Mouse (Mus musculus) intestine, postnatal 0 days (tissue): ENCODE results near the gene Rnf123. TPM values are rescaled to one million over a fixed set of nuclear protein-coding genes. Genes with fewer than 3 reads are reported as not detected.

ENCODE experiments used
- ATAC-seq: fragments of 200-750 bp; cut with Nextera tagmentation; 2 replicates; pipeline ENCODE4 v1.8.0; 2017; ENCODE audit warnings: mild to moderate bottlenecking, moderate TSS enrichment, moderate library complexity
- H3K27ac ChIP-seq: fragments of 300-500 bp; sonication (generic); 2 replicates; pipeline ENCODE4 v1.5.1; 2014; ENCODE audit warnings: mild to moderate bottlenecking, low read depth, low read length, moderate library complexity
- H3K27me3 ChIP-seq: fragments of 300-500 bp; sonication (generic); replicated peaks from 2 replicates; pipeline ENCODE4 v1.6.1; 2014; ENCODE audit warnings: low read length, mixed read lengths; ENCODE audit not compliant: control insufficient read depth, insufficient read depth
- H3K36me3 ChIP-seq: fragments of 300-500 bp; sonication (generic); 2 replicates; pipeline ENCODE4 v1.6.1; 2014; ENCODE audit warnings: mild to moderate bottlenecking, moderate library complexity; ENCODE audit not compliant: control insufficient read depth, insufficient read depth
- H3K4me1 ChIP-seq: fragments of 300-500 bp; sonication (generic); replicated peaks from 2 replicates; pipeline ENCODE4 v1.6.1; 2014; ENCODE audit warnings: antibody characterized with exemption, low read length, mixed read lengths; ENCODE audit not compliant: control insufficient read depth, insufficient read depth
- H3K4me2 ChIP-seq: fragments of 300-500 bp; sonication (generic); replicated peaks from 2 replicates; pipeline ENCODE4 v1.6.1; 2014; ENCODE audit warnings: low read depth, mild to moderate bottlenecking, moderate library complexity
- H3K4me3 ChIP-seq: fragments of 300-500 bp; sonication (generic); 2 replicates; pipeline ENCODE4 v1.5.1; 2014; ENCODE audit warnings: low read depth, low read length
- H3K9ac ChIP-seq: fragments of 300-500 bp; sonication (generic); 2 replicates; pipeline ENCODE4 v1.6.1; 2014; ENCODE audit warnings: mild to moderate bottlenecking, low read depth, low read length
- H3K9me3 ChIP-seq: fragments of 300-500 bp; sonication (generic); 2 replicates; pipeline ENCODE4 v1.6.1; 2016; ENCODE audit warnings: mixed run types; ENCODE audit not compliant: control insufficient read depth
- CTCF ChIP-seq: sonication (generic); IDR thresholded peaks from 2 replicates; pipeline ENCODE4 v1.5.1; 2016; ENCODE audit warnings: low read depth, mild to moderate bottlenecking, control low read depth, antibody characterized with exemption, moderate library complexity
- WGBS: fragments of 180-500 bp; shearing (Covaris S2); extraction: QIAGEN DNeasy Blood & Tissue Kit; methylation state at CpG from one replicate; pipeline ENCODE4 v1.1.7; 2014; 5-methylcytosine and 5-hydroxymethylcytosine counted together
- polyA plus RNA-seq: library from polyadenylated mRNA; unstranded; fragments of >200 nt; fragmentation: Nextera tagmentation; extraction: Ambion mirVana; gene quantifications from 2 replicates; pipeline ENCODE4 v1.2.1, GENCODE M21; 2015

Gene Rnf123
- polyA plus RNA-seq, 1 experiment from 2014 or later, result 18.2 TPM

DNA sequence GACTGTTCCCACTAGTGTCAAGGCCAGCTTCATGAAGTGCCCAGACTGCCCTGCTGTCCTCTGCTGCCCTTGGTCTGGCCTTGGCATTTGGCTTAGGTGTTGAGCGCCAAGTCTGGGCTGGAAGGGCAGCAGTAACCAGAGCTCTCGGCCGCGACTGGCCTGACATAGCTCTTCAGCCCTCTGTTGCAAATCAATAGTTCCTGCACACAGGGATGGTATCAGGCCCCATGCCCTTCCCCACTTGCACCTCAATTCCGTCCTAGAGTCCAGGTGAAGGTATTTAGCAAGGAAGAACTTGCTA is 25.9 kb downstream of the Rnf123 start:
- Histone ChIP-seq H3K27me3 (no peaks in the 10 kb centered on the region), H3K27ac (no peak overlapping the region), H3K9me3 (no peaks in the 10 kb centered on the region), H3K9ac (no peak overlapping the region), H3K4me3 (no peak overlapping the region), H3K4me2 (no peak overlapping the region), H3K36me3 (peaks cover 77% of the 10 kb centered on the region), H3K4me1 (no peaks in the 10 kb centered on the region)
- TF ChIP-seq CTCF, result no peak
- WGBS, result 92% methylated on average over 5 of the region's 5 CpGs
- ATAC-seq, result no peak

DNA sequence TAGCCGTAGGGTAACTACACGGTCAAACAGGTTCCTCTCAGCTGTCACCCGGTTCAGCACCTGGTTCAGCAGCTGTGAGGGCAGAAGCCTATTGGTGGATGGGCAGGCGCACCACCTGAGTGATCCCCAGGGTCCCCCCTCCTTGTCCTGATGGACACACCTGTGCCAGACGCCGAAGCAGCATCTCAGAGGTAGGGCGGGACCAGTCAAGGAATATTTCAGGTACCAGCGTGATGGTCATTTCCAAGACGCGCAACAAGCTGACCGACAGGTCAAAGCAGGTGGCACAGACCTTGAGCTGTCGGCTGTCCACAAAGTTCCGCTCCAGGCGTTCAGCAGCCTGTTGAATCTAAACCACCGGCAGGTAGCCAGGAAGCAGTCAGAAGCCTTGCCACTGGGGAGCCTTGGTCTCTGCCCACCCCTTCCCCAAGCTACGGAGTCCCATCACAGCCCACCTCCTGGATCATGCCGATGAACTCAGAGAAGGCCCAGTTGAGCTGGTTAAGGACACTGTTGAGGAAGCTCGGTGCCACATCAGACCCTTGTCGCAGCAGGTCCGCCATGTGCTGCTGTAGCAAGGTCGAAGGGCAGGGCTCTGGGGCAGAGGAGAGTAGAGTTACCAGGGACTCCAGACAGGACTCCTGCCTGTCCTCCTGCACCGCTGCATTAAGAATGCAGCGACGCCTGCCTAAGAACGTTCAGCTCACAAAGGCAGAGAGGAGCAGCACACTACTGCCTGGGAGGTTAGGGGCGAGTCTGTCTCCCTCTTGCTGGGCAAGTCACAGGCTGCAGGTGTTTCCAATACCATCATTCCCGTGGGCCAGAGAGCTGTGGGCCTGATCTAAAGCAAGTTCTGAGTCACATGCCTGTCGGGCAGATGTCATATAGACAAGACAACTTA is 26.5 kb downstream of the Rnf123 start:
- no peak overlapping the region for H3K9ac ChIP-seq
- no peaks in the 10 kb centered on the region for H3K27me3 ChIP-seq
- no peaks in the 10 kb centered on the region for H3K4me1 ChIP-seq
- no peak overlapping the region for H3K4me3 ChIP-seq
- H3K36me3 ChIP-seq, result peaks cover 75% of the 10 kb centered on the region
- TF ChIP-seq CTCF, result no peak
- no peaks in the 10 kb centered on the region for H3K9me3 ChIP-seq
- no peak overlapping the region for H3K4me2 ChIP-seq
- H3K27ac ChIP-seq, result no peak overlapping the region
- 80% methylated on average over 28 of the region's 28 CpGs for WGBS
- no peak for ATAC-seq

DNA sequence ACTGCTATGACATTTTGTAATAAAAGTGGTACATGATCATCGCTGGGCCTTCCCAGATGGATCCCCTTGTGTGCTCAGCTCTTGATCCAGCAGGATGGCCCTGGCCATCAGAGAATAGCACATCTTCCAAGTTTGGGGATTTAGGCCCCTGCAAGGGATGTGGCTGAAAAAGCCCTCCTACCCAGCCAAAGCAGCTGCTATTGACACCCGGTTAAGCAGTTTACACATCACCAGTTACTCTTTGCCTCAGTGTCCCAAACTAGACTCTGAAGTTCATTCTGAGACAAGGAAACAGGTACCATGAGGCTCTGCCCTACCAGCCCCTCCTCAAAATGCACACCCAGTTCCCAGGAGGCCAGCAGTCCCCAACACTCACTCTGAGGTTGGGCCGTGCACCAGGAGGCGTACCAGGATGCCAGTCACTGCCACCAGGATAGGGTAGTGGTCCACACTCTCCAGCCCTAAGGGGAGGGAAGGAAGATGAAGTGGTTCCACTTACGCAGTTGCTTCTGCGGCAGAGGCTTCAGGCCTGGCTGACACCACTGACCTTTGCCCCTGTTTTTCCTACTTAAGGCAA is 27.4 kb downstream of the Rnf123 start:
- H3K36me3 ChIP-seq, result peaks cover 79% of the 10 kb centered on the region

DNA sequence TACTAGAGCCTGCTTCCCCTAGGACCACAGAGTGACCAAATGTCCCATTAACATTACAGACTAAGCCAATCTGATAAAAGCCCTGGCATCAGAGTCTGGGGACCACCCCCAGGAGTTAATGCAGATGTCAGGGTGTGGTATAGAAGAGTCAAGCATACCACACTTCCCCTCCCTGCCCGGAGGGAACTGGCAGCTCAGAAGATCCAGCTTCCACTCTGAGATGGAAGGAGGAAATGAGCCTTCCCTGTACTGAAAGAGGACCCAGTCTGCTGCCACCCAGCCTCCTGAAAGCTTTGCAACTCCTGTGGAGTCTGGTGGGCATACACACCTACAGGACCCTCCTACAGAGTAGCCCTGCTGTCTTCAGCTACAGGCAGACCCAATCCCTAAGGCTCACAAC is 28.1 kb downstream of the Rnf123 start:
- Histone ChIP-seq H3K4me3 (no peak overlapping the region), H3K27ac (no peak overlapping the region), H3K27me3 (no peaks in the 10 kb centered on the region), H3K4me1 (0 out of 2 replicates have a peak, but pooled peaks cover 3% of the 10 kb centered on the region), H3K9me3 (no peaks in the 10 kb centered on the region), H3K36me3 (peaks cover 76% of the 10 kb centered on the region), H3K4me2 (no peak overlapping the region), H3K9ac (no peak overlapping the region)
- no peak for TF ChIP-seq CTCF
- 69% methylated on average over 1 of the region's 1 CpGs for WGBS
- ATAC-seq, result no peak

More for the DNA sequence above, 27.4 kb downstream of the Rnf123 start:
- no peaks in the 10 kb centered on the region for H3K27me3 ChIP-seq
- no peak overlapping the region for H3K4me2 ChIP-seq
- no peak overlapping the region for H3K27ac ChIP-seq
- 88% methylated on average over 6 of the region's 6 CpGs for WGBS
- H3K4me3 ChIP-seq, result no peak overlapping the region
- H3K9me3 ChIP-seq, result no peaks in the 10 kb centered on the region
- H3K9ac ChIP-seq, result no peak overlapping the region; the same call in 1 of the 2 replicates
- no peak for TF ChIP-seq CTCF
- ATAC-seq, result no peak
- no peaks in the 10 kb centered on the region for H3K4me1 ChIP-seq

DNA sequence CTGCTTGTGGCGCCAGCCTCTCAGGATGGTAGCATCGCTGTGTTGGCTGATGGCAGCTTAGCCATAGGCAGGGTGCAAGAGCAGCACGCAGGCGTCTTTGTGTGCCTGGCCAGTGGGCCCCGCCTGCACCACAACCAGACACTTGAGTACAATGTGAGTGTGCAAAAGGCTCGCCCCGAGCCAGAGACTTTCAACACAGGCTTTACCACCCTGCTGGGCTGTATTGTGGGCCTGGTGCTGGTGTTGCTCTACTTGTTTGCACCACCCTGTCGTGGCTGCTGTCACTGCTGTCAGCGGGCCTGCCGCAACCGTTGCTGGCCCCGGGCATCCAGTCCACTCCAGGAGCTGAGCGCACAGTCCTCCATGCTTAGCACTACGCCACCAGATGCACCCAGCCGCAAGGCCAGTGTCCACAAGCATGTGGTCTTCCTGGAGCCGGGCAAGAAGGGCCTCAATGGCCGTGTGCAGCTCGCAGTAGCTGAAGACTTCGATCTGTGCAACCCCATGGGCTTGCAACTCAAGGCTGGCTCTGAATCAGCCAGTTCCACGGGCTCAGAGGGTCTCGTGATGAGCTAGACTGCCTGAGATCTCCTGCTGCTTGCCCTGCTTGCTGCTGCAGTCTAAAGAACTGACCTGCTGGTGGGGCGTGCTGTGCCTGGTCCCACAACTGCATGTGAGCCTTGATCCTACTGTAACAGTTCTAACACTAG is 28.7 kb downstream of the Rnf123 start:
- TF ChIP-seq CTCF, result no peak
- 88% methylated on average over 22 of the region's 22 CpGs for WGBS
- Histone ChIP-seq H3K9me3 (no peaks in the 10 kb centered on the region), H3K27me3 (no peaks in the 10 kb centered on the region), H3K4me2 (no peak overlapping the region), H3K27ac (no peak overlapping the region), H3K4me1 (0 out of 2 replicates have a peak, but pooled peaks cover 6% of the 10 kb centered on the region), H3K9ac (no peak overlapping the region), H3K36me3 (peaks cover 70% of the 10 kb centered on the region), H3K4me3 (no peak overlapping the region)
- no peak for ATAC-seq

DNA sequence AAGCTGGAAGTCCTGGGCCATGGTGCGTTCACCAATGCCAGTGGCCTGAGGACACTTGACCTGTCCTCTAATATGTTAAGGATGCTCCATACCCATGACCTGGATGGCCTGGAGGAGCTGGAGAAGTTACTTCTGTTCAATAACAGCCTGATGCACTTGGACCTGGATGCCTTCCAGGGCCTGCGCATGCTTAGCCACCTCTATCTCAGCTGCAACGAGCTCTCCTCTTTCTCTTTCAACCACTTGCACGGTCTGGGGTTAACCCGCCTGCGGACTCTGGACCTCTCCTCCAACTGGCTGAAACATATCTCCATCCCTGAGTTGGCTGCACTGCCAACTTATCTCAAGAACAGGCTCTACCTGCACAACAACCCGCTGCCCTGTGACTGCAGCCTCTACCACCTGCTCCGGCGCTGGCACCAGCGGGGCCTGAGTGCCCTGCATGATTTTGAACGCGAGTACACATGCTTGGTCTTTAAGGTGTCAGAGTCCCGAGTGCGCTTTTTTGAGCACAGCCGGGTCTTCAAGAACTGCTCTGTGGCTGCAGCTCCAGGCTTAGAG is 29.4 kb downstream of the Rnf123 start:
- H3K36me3 ChIP-seq, result peaks cover 62% of the 10 kb centered on the region
- WGBS, result 61% methylated on average over 15 of the region's 15 CpGs
- ATAC-seq, result peak; percentile 0; the same call in 1 of the 2 replicates
- no peak overlapping the region for H3K4me3 ChIP-seq
- H3K27me3 ChIP-seq, result no peaks in the 10 kb centered on the region
- H3K27ac ChIP-seq, result peak overlapping the region; percentile 52; the same call in 1 of the 2 replicates
- H3K4me1 ChIP-seq, result 0 out of 2 replicates have a peak, but pooled peaks cover 6% of the 10 kb centered on the region
- H3K9ac ChIP-seq, result no peak overlapping the region
- TF ChIP-seq CTCF, result no peak
- H3K9me3 ChIP-seq, result no peaks in the 10 kb centered on the region
- H3K4me2 ChIP-seq, result peak overlapping the region; percentile 47
